Comparison of ENCODE assay signal across 13 mouse cellular contexts in the genomic region with DNA sequence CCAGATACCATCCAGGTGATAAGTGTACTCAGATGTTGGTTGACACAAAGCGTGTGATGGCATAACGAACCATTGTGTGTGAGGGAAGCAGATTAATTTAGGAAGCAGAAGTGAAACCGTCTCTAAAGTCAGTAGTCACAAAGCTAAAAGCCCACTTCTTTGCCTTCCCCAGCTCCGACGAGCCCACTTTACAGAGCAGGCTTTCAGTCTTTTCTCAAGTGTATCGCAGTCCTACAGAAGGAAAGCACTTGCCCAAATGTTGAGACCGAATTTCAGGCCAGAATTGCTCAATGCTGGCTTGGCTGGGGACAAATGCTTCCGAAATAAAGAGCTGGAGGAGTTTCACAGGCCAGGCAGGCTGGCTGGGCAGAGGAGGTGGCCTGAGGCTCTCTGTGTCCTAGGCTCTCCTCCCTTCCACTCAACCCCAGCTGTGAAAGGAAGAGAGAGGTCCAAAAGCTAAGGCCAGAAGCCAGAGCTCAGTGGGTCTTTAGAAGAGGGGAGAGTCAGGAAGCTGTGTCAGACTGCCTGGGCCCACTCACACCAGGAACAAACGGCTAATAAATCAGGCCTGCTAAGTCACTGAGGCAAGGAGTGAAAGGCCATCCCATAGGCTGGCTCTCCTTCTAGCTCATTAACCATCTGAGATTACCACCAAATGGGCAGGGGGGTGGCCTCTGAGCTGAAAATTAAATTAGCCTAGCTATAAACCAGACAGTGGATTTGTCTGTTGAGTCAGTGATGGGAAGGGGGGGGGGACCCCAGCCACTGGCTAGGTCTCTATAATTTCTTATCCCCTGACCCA. TPM values are rescaled to one million over a fixed set of nuclear protein-coding genes. Genes with fewer than 3 reads are reported as not detected.
DNase-seq lines count a peak whose midpoint lies in the region; ATAC-seq and TF ChIP-seq lines count a peak whose summit lies in the region.
"Had no signal": no experiment of that assay in that cellular context is flagged by ENCODE, and none has a peak within 500 bp of the region (broad histone marks: within the 10 kb centered on the region; RNA-seq: fewer than 3 reads in every experiment).

No protein-coding gene starts in this region.

- no peak for TF ChIP-seq EP300 in heart, adult 2 months (IDR thresholded peaks at IDR 0.05; ENCODE audit: insufficient read depth, low read depth, low read length)

- H3K27ac ChIP-seq in heart, adult 2 months: no peak overlapping the region
- H3K27ac ChIP-seq in hindbrain, postnatal 0 days: no peak overlapping the region
- H3K27ac ChIP-seq: forebrain, embryonic 10.5 days had no signal

- intact Hi-C loops in heart, adult 2 months (cut with DNase I): no loop called here
- intact Hi-C loops in left cerebral cortex, postnatal 10 days (cut with DNase I): no loop called here

- no peaks in the 10 kb centered on the region for H3K36me3 ChIP-seq in heart, adult 2 months (ENCODE audit: control insufficient read depth, insufficient read depth, low read length)
- no peaks in the 10 kb centered on the region for H3K36me3 ChIP-seq in hindbrain, postnatal 0 days (ENCODE audit: insufficient read depth, low read length)
- H3K36me3 ChIP-seq: forebrain, embryonic 10.5 days had no signal

- DNase-seq in heart, adult 2 months: peak; percentile 61 to 69
- no peak for DNase-seq in heart, postnatal 4 days
- peak; percentile 80 for DNase-seq in retina, postnatal 1 day
- no peak for DNase-seq in retina, embryonic 14.5 days (ENCODE audit: low spot score)
- DNase-seq in hindbrain, postnatal 0 days (ENCODE audit: low spot score): peak; percentile 31
- DNase-seq in cerebellum, adult 9-11 months: no peak
- DNase-seq in left cerebral cortex, postnatal 10 days (ENCODE audit: extremely low spot score in 1 of 2, low spot score in 2 of 2): no peak
- DNase-seq in T-cell, adult 2 months (ENCODE audit: low spot score): no peak
- DNase-seq: layer of hippocampus, adult 9-11 months; thymus, adult 18-20 months had no signal

- WGBS in heart, adult 2 months: 80% methylated on average over 9 of the region's 9 CpGs
- WGBS in hindbrain, postnatal 0 days: 75% methylated on average over 9 of the region's 9 CpGs

- no peaks in the 10 kb centered on the region for H3K9me3 ChIP-seq in hindbrain, postnatal 0 days (ENCODE audit: low read length)
- H3K9me3 ChIP-seq: forebrain, embryonic 10.5 days; megakaryocyte, embryonic 14.5 days had no signal

- no peaks in the 10 kb centered on the region; the same call in 1 of the 2 replicates for H3K4me1 ChIP-seq in heart, adult 2 months (ENCODE audit: control insufficient read depth, insufficient read depth, low read length)
- H3K4me1 ChIP-seq in hindbrain, postnatal 0 days (ENCODE audit: insufficient read depth, low read length): no peaks in the 10 kb centered on the region

- H3K79me2 ChIP-seq in heart, adult 2 months (replicated peaks; ENCODE audit: control insufficient read depth, insufficient read depth, low read length): no peaks in the 10 kb centered on the region

- H3K4me2 ChIP-seq in hindbrain, postnatal 0 days (ENCODE audit: low read depth, low read length): no peak overlapping the region

- no peak for ATAC-seq in hindbrain, postnatal 0 days
- ATAC-seq: activated CD4-positive, CD25-positive, alpha-beta regulatory T cell, adult 4 months had no signal

- TF ChIP-seq CTCF in heart, adult 2 months (IDR thresholded peaks at IDR 0.05): no peak
- no peak for TF ChIP-seq CTCF in hindbrain, postnatal 0 days (IDR thresholded peaks at IDR 0.05; ENCODE audit: low read depth)

- no peak overlapping the region for H3K9ac ChIP-seq in heart, adult 2 months (ENCODE audit: low read depth, low read length)
- H3K9ac ChIP-seq in hindbrain, postnatal 0 days (replicated peaks; ENCODE audit: low read length): no peak overlapping the region

- H3K27me3 ChIP-seq in heart, adult 2 months (ENCODE audit: control insufficient read depth, insufficient read depth, low read length): no peaks in the 10 kb centered on the region
- H3K27me3 ChIP-seq in hindbrain, postnatal 0 days (ENCODE audit: insufficient read depth, low read length): 0 out of 2 replicates have a peak, but pooled peaks cover 5% of the 10 kb centered on the region

- no peak for TF ChIP-seq POLR2A in heart, adult 2 months (IDR thresholded peaks at IDR 0.05; ENCODE audit: insufficient read depth, low read depth, low read length)

- no peak overlapping the region for H3K4me3 ChIP-seq in heart, adult 2 months
- no peak overlapping the region for H3K4me3 ChIP-seq in hindbrain, postnatal 0 days (ENCODE audit: low read length)
- H3K4me3 ChIP-seq: forebrain, embryonic 10.5 days; megakaryocyte, embryonic 14.5 days had no signal

RNA-seq across cellular contexts. Expression of a gene that starts 15.3 kb away (rescaled TPM):
- under 1 TPM; 0.77 to 0.94 TPM for total RNA-seq in heart, adult 2 months (2021)
- 1.4 and 1.5 TPM in 2 replicates for polyA plus RNA-seq in heart, adult 2 months (2012; rRNA removed)
- total RNA-seq in heart, postnatal 4 days (2021): 1 to 10 TPM; 1.1 TPM
- 12.4 and 13.3 TPM in 2 replicates for total RNA-seq in hindbrain, postnatal 0 days (2014; rRNA removed)
- 2.6 and 2.8 TPM in 2 replicates for polyA plus RNA-seq in hindbrain, postnatal 0 days (2015; fragmentation: Nextera tagmentation; extraction: Ambion mirVana)
- total RNA-seq in left cerebral cortex, postnatal 10 days (2021): 1 to 10 TPM in 1 of 2 experiments, under 1 TPM in 1; 0.89 to 1.1 TPM

Comparison
In these comparisons a context has a peak if more than half of its experiments do, and no peak if none do; other contexts are left out.
1. DNase-seq: peak in heart, adult 2 months (2 of 2), retina, postnatal 1 day (single experiment) and hindbrain, postnatal 0 days (single experiment); none in heart, postnatal 4 days (single experiment), retina, embryonic 14.5 days (single experiment), cerebellum, adult 9-11 months (single experiment), left cerebral cortex, postnatal 10 days (0 of 2) and T-cell, adult 2 months (single experiment).